Mouse (Mus musculus) bone marrow, adult 2 months (tissue): ENCODE measurements around the gene Pax9.

ENCODE experiments used
- CTCF ChIP-seq: fragments of 200-500 bp; IDR thresholded peaks from 2 replicates; pipeline ENCODE4 v1.5.1; 2011; ENCODE audit warnings: low read length, control low read depth; ENCODE audit not compliant: control insufficient read depth, insufficient read depth
- POLR2A ChIP-seq: fragments of 200-500 bp; IDR thresholded peaks from 2 replicates; pipeline ENCODE4 v1.6.1; 2011; ENCODE audit warnings: low read depth, mild to moderate bottlenecking, control low read depth, low read length, borderline replicate concordance; ENCODE audit not compliant: control insufficient read depth

GRCm38 (mm10) chr12:56689331-56689730 lies 2.2 kb upstream of the Pax9 start:
- no peak for TF ChIP-seq POLR2A
- no peak for TF ChIP-seq CTCF
